Mouse (Mus musculus) embryonic facial prominence, embryonic 13.5 days (tissue): ENCODE results near the gene Efhd1. TPM values are rescaled to one million over a fixed set of nuclear protein-coding genes. Genes with fewer than 3 reads are reported as not detected.

Source experiments
- ATAC-seq: fragments of 200-750 bp; cut with Nextera tagmentation; 2 replicates; pipeline ENCODE4 v1.8.0; 2017; ENCODE audit warnings: low read depth; ENCODE audit not compliant: insufficient number of reproducible peaks, insufficient read depth, low FRiP score, low TSS enrichment
- H3K27ac ChIP-seq: fragments of 300-500 bp; sonication (generic); 2 replicates; pipeline ENCODE4 v1.5.1; 2015; ENCODE audit warnings: moderate library complexity, mild to moderate bottlenecking, inconsistent platforms
- H3K27me3 ChIP-seq: fragments of 300-500 bp; sonication (generic); 2 replicates; pipeline ENCODE4 v1.6.1; 2015; ENCODE audit warnings: mild to moderate bottlenecking, inconsistent platforms
- H3K36me3 ChIP-seq: fragments of 300-500 bp; sonication (generic); 2 replicates; pipeline ENCODE4 v1.6.1; 2015; ENCODE audit warnings: mild to moderate bottlenecking, inconsistent platforms
- H3K4me1 ChIP-seq: fragments of 300-500 bp; sonication (generic); 2 replicates; pipeline ENCODE4 v1.6.1; 2015; ENCODE audit warnings: inconsistent platforms
- H3K4me2 ChIP-seq: fragments of 300-500 bp; sonication (generic); 2 replicates; pipeline ENCODE4 v1.6.1; 2015; ENCODE audit warnings: moderate library complexity, mild to moderate bottlenecking, inconsistent platforms
- H3K4me3 ChIP-seq: fragments of 300-500 bp; sonication (generic); 2 replicates; pipeline ENCODE4 v1.5.1; 2015; ENCODE audit warnings: mild to moderate bottlenecking, inconsistent platforms
- H3K9ac ChIP-seq: fragments of 300-500 bp; sonication (generic); 2 replicates; pipeline ENCODE4 v1.6.1; 2015; ENCODE audit warnings: mild to moderate bottlenecking, inconsistent platforms
- H3K9me3 ChIP-seq: fragments of 300-500 bp; sonication (generic); 2 replicates; pipeline ENCODE4 v1.6.1; 2016; ENCODE audit warnings: inconsistent platforms
- WGBS: fragments of 180-500 bp; shearing (Covaris S2); methylation state at CpG from one replicate; pipeline ENCODE4 v1.1.7; 2015; ENCODE audit warnings: mixed read lengths; 5-methylcytosine and 5-hydroxymethylcytosine counted together
- polyA plus RNA-seq: library from polyadenylated mRNA; unstranded; fragments of >200 nt; fragmentation: Nextera tagmentation; extraction: Ambion mirVana; gene quantifications from 2 replicates; pipeline ENCODE4 v1.2.1, GENCODE M21; 2015

Gene Efhd1
- polyA plus RNA-seq, 1 experiment from 2014 or later = 0.86 TPM

DNA sequence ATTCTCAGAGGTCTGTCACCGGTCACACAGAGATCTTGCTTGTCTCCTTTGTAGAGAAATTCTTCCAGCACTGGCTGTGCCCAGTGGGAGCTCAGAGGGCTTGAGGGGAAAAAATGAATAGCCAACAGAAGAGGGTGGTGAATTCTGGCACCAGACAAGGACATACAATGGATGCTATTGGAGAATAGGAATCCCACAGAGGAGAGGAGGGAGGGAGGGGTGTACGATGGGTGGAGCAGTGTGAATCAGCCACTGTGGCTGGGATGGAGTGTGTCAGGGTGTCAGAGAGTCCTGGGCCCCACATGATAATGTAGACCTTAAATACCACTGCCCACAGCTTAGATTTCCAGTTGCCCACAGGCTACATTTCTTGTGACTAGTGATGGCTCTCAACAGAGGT is 22.9 kb downstream of the Efhd1 start:
- H3K27me3 ChIP-seq = no peaks in the 10 kb centered on the region
- no peak overlapping the region for H3K4me3 ChIP-seq
- no peak overlapping the region for H3K4me2 ChIP-seq
- no peak overlapping the region for H3K9ac ChIP-seq
- ATAC-seq = no peak
- no peaks in the 10 kb centered on the region for H3K9me3 ChIP-seq
- H3K36me3 ChIP-seq = no peaks in the 10 kb centered on the region
- WGBS = 45% methylated on average over 2 of the region's 2 CpGs
- H3K27ac ChIP-seq = no peak overlapping the region
- no peaks in the 10 kb centered on the region for H3K4me1 ChIP-seq

DNA sequence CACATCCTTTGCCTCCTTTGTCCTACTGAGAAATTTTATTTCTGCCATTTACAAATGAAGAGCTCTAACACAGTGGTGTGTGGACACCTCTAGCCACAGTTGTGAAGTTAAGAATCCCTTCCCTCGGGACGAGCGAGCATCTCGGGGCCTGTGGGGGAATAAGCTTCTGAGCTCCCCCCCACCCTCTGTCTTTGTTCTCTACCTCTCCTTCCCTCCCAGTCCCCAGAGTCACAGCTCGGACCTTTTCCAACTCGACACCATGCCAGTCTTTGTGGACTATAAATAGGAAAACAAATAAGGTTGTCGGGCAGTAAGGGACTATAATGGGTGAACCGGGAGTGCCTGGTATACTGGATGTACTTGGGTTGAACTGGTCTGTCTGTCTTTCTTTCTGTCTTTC is 27.3 kb downstream of the Efhd1 start:
- H3K27ac ChIP-seq = no peak overlapping the region
- H3K27me3 ChIP-seq = no peaks in the 10 kb centered on the region
- WGBS = 75% methylated on average over 8 of the region's 8 CpGs

DNA sequence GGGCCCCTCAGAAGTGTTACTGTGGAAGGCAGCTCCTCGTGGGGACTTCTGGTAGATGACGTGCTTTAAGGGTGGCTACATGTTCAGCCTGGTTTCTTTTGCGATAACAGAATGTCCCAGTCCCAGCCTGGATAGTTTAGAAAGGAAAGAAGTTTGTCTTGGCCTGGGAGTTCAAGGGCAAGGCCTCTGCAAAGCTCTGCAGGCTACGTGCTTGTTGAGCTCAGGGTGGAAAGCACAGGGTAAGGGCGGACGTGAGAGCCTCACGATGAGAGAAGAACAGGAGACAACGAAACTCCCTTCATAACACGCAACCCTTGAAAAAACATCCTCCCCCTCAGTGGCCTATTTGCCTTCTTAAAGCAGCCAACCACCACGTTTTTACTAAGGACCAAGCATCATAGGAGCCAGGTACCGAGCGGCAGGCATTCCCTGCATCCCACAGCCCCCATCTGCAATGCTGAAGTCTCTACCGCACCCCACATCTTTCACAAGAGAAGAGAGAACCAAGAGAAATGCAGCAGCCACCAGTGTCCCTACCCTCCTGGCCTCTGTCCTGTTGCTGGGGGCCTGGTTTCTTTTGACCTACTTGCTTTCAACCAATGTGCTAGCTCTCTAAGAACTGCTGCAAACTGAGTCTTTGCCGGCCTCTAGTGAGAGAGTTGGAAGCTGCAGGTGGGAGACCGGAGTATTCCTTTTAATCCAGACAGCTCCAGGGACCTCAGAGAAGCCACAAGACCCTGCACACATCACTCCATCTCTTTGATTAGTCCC is 28.4 kb downstream of the Efhd1 start:
- whole genome bisulfite sequencing = 61% methylated on average over 15 of the region's 15 CpGs
- Histone ChIP-seq H3K36me3 (no peaks in the 10 kb centered on the region), H3K4me1 (no peaks in the 10 kb centered on the region), H3K27ac (no peak overlapping the region), H3K27me3 (no peaks in the 10 kb centered on the region), H3K4me3 (no peak overlapping the region), H3K4me2 (no peak overlapping the region), H3K9me3 (no peaks in the 10 kb centered on the region), H3K9ac (no peak overlapping the region)
- ATAC-seq = no peak

More for the DNA sequence above, 27.3 kb downstream of the Efhd1 start:
- no peak overlapping the region for H3K4me3 ChIP-seq
- no peak overlapping the region for H3K9ac ChIP-seq
- no peak overlapping the region for H3K4me2 ChIP-seq
- ATAC-seq = no peak
- no peaks in the 10 kb centered on the region for H3K4me1 ChIP-seq
- H3K9me3 ChIP-seq = no peaks in the 10 kb centered on the region
- H3K36me3 ChIP-seq = no peaks in the 10 kb centered on the region

DNA sequence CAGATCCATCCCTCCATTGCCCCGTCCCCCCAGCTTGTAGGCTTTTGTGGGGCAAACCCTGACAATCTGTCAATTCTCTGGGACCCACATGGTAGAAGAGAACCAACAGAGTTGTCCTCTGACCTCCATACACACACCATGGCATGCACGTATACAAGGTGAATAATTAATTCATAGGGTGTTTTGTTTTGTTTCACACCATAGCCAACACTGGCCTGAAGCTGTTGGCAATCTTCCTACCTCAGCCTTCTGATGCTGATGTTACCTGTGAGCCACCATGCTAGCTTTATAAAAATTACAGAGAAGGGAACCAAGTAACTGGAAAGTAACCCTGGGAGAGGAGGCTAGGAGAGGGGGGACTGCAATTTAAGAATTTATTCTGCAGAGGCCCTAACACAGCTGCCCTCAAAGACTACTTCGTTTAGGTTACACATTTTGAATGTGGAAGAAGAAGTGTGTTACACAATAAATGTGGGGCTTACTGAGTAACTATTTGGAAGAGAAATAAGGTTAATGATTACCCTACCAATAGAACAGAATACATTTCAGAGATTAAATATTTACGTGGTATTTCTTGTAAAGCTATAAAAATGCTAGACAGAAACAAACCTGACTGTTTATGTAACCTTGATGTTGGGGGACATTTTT is 30.0 kb downstream of the Efhd1 start:
- Histone ChIP-seq H3K9ac (no peak overlapping the region), H3K4me3 (no peak overlapping the region), H3K27ac (no peak overlapping the region), H3K4me2 (no peak overlapping the region), H3K36me3 (no peaks in the 10 kb centered on the region), H3K27me3 (no peaks in the 10 kb centered on the region), H3K9me3 (no peaks in the 10 kb centered on the region), H3K4me1 (no peaks in the 10 kb centered on the region)
- WGBS = 73% methylated on average over 4 of the region's 4 CpGs
- ATAC-seq = no peak

DNA sequence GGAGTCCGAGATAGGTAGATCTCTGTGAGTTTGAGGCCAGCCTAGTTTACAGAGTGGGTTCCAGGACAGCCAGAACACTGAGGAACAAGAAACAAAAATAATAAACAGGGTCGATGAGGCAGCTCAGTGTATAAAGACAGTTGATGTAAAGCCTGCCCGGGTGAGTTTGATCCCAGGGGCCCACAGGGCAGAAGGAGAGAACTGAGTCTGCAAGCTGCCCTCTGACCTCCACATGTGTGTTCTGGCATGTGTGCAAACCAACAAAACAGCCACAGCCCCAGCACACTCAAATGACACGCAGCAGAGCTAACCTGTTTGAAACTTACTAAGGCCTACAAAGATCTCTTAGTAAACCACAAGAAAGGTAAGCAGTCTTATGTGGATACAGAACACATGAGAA is 30.8 kb downstream of the Efhd1 start:
- Histone ChIP-seq H3K4me1 (no peaks in the 10 kb centered on the region), H3K9ac (no peak overlapping the region), H3K36me3 (no peaks in the 10 kb centered on the region), H3K27me3 (no peaks in the 10 kb centered on the region), H3K9me3 (no peaks in the 10 kb centered on the region), H3K27ac (no peak overlapping the region), H3K4me2 (no peak overlapping the region), H3K4me3 (no peak overlapping the region)
- no peak for ATAC-seq
- 61% methylated on average over 4 of the region's 4 CpGs for WGBS

DNA sequence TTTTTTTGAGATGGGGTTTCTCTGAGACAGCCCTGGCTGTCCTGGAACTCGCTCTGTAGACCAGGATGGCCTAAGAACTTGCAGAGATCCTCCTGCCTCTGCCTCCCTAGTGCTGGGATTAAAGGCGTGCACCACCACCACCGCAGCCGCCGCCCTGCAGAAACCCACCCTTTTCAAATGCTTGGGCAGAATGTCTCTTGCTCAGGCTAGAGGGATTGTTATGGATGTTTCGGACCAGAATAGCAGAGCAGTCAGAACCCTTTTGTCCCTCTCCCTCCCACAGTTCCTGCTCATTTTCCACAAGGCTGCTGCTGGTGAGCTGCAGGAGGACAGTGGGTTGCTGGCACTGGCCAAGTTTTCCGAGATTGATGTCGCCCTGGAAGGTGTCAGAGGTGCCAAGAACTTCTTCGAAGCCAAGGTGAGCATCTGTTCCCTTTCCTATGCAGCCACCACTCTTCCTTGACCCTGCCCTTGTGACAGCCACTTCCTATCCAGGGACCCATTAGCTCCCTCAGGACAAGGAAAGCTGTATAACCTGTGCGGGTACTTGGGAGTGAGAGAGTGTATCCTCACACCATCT is 33.3 kb downstream of the Efhd1 start:
- Histone ChIP-seq H3K9ac (no peak overlapping the region), H3K27me3 (no peaks in the 10 kb centered on the region)
- WGBS = 87% methylated on average over 10 of the region's 10 CpGs

DNA sequence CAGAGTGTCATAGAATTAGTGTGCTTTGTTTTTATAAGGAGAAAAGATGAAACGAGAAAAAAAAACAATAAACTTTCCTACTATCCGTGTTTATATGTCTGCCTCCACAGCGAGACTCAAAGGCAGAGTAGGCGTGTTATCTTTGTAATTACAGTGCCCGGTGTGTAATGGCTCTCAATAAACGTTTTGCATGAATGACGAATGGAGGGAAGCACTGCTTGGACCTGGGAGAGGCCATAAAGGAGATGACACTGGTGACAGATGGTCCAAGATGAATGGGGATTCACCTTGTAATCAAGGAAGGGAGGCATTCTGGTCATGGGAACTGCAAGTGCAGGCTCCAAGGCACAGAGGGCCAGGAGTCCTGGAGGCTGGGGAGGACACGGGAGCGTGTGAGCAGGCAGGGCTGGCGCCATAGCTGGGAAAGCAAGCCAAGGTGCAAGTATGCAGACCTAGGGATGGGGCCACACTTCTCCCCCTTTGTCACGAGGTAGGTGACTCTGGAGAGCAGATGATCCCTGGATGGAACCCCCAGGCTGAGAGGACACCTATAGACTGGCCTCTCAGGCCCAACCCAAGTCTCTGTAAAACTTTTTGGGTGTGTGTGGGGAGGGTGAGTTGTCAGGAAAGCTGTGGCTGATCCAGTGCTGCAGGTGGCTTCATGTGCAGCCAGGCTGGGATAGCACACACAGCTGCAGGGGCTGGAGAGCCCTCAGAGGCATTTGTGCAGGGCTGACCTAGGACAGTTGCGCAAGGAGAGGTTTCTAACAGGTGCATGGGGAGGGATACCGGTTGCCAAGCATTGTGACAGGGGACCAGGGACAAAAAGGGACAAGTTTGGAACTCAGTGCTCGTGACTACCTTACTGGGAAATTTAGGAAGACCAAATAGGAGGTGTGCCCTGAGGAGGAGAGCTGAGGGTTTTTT is 36.5 kb downstream of the Efhd1 start:
- no peak overlapping the region for H3K27ac ChIP-seq
- H3K4me1 ChIP-seq = no peaks in the 10 kb centered on the region
- ATAC-seq = peak; percentile 48; the same call in 1 of the 2 replicates
- H3K36me3 ChIP-seq = no peaks in the 10 kb centered on the region
- 75% methylated on average over 14 of the region's 14 CpGs for WGBS
- H3K9me3 ChIP-seq = no peaks in the 10 kb centered on the region
- H3K27me3 ChIP-seq = no peaks in the 10 kb centered on the region
- no peak overlapping the region for H3K4me3 ChIP-seq
- no peak overlapping the region for H3K4me2 ChIP-seq
- no peak overlapping the region for H3K9ac ChIP-seq

More for the DNA sequence above, 33.3 kb downstream of the Efhd1 start:
- ATAC-seq = no peak
- no peak overlapping the region for H3K4me3 ChIP-seq
- no peaks in the 10 kb centered on the region for H3K36me3 ChIP-seq
- no peak overlapping the region for H3K27ac ChIP-seq
- H3K4me1 ChIP-seq = no peaks in the 10 kb centered on the region
- no peak overlapping the region for H3K4me2 ChIP-seq
- H3K9me3 ChIP-seq = no peaks in the 10 kb centered on the region

DNA sequence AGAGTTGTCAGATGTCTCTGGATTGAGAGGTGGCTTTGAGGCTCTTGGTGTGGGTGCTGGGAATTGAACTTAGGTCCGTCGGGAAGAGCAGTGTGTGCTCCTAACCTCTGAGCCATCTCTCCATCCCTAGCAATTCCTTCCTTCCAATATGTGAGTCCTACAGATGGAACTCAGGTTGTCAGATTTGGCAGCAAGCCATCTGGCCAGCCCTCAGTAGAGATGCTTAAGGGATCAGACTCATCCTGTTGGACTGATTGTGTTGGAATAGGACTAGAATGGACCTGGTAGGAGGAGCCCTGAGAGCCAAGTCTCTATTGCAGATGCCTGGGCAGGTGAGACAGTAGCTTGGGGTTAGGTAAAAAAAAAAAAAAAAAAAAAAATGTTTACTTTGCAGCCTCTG is 37.8 kb downstream of the Efhd1 start:
- Histone ChIP-seq H3K27me3 (no peaks in the 10 kb centered on the region), H3K36me3 (no peaks in the 10 kb centered on the region), H3K9me3 (no peaks in the 10 kb centered on the region), H3K27ac (no peak overlapping the region), H3K4me2 (no peak overlapping the region), H3K4me3 (no peak overlapping the region), H3K9ac (no peak overlapping the region), H3K4me1 (no peaks in the 10 kb centered on the region)
- WGBS = 86% methylated on average over 2 of the region's 2 CpGs
- no peak for ATAC-seq

DNA sequence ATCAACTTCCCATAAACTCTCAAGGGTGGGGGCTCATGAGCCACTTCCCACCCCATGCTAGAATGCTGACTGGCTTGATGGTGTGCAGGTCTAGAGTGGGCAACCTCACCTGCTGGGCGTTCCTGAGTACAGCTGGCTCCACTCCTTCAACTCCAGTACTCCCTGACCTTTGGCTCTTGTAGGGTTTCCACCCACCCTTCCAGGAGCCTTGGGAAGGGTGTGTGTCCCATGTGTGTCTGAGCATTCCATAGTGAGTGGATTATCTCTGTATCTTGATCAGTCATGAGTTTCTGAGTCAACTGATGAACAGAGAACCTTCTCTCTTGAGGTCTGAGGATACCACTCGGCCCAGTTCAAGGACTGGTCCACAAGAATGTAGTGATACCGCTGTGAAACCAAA is 44.8 kb downstream of the Efhd1 start:
- WGBS = 89% methylated on average over 3 of the region's 3 CpGs
- no peak overlapping the region for H3K27ac ChIP-seq
- H3K27me3 ChIP-seq = no peaks in the 10 kb centered on the region
- H3K36me3 ChIP-seq = no peaks in the 10 kb centered on the region
- H3K9ac ChIP-seq = no peak overlapping the region
- no peak overlapping the region for H3K4me3 ChIP-seq
- H3K4me2 ChIP-seq = no peak overlapping the region
- H3K4me1 ChIP-seq = no peaks in the 10 kb centered on the region
- no peak for ATAC-seq
- H3K9me3 ChIP-seq = no peaks in the 10 kb centered on the region

DNA sequence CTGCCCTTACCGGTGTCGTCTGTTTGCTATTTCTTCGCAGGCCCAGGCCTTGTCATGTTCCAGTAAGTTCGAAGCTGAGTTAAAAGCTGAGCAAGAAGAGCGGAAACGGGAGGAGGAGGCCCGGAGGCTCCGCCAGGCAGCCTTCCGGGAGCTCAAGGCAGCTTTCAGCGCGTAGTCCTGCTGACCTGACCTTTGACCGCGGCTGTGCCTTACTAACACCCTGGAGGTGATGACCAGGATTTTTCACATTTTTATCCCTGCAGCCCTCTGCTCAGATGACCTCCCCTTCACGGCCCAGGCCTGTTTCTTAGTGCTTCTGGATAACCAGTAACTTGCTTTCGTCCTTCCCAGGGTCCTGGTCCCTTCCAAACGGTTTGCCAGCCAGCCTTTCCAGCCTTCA is 45.5 kb downstream of the Efhd1 start:
- no peaks in the 10 kb centered on the region for H3K4me1 ChIP-seq
- no peak overlapping the region for H3K9ac ChIP-seq
- no peaks in the 10 kb centered on the region for H3K36me3 ChIP-seq
- no peaks in the 10 kb centered on the region for H3K9me3 ChIP-seq
- H3K4me2 ChIP-seq = no peak overlapping the region
- H3K4me3 ChIP-seq = no peak overlapping the region
- ATAC-seq = no peak
- WGBS = 52% methylated on average over 16 of the region's 16 CpGs
- no peaks in the 10 kb centered on the region for H3K27me3 ChIP-seq
- H3K27ac ChIP-seq = no peak overlapping the region

DNA sequence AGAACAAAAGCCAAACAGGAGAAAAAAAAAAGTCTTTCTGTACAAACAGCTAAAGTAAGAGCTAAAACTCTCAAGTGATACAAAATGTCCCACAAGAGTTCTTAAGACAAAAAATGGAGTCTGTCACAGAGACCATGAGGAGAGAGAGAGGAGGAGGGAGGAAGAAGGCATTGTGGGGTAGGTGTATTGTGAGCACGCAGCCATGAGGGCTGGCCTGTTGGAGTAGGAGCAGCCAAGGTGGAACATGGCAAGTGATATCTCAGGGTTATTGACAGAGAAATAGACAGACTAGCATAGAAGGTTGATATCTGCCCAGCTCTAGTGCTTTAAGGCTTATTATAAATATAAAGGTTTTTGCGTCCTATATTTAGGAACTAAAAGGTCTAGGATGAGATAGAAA is 48.5 kb downstream of the Efhd1 start:
- no peak overlapping the region for H3K4me2 ChIP-seq
- H3K9ac ChIP-seq = no peak overlapping the region
- H3K36me3 ChIP-seq = no peaks in the 10 kb centered on the region
- 93% methylated on average over 2 of the region's 2 CpGs for WGBS
- H3K4me1 ChIP-seq = peaks cover 6% of the 10 kb centered on the region; the same call in 1 of the 2 replicates
- H3K27me3 ChIP-seq = no peaks in the 10 kb centered on the region
- H3K9me3 ChIP-seq = no peaks in the 10 kb centered on the region
- no peak overlapping the region for H3K4me3 ChIP-seq
- no peak for ATAC-seq
- no peak overlapping the region for H3K27ac ChIP-seq
